Mouse (Mus musculus) neural tube, embryonic 15.5 days (tissue): ENCODE results near the gene Cldn7. TPM values are rescaled to one million over a fixed set of nuclear protein-coding genes. Genes with fewer than 3 reads are reported as not detected.

ENCODE experiments used
- ATAC-seq: fragments of 200-750 bp; cut with Nextera tagmentation; 2 replicates; pipeline ENCODE4 v1.8.0; 2017; ENCODE audit warnings: mild to moderate bottlenecking, moderate TSS enrichment, moderate library complexity; ENCODE audit not compliant: low FRiP score
- H3K27ac ChIP-seq: fragments of 300-500 bp; sonication (generic); replicated peaks from 2 replicates; pipeline ENCODE4 v1.5.1; 2015; ENCODE audit warnings: mild to moderate bottlenecking, inconsistent platforms
- H3K27me3 ChIP-seq: fragments of 300-500 bp; sonication (generic); replicated peaks from 2 replicates; pipeline ENCODE4 v1.6.1; 2015; ENCODE audit warnings: inconsistent platforms
- H3K36me3 ChIP-seq: fragments of 300-500 bp; sonication (generic); 2 replicates; pipeline ENCODE4 v1.6.1; 2015; ENCODE audit warnings: inconsistent platforms
- H3K4me1 ChIP-seq: fragments of 300-500 bp; sonication (generic); 2 replicates; pipeline ENCODE4 v1.6.1; 2015; ENCODE audit warnings: inconsistent platforms
- H3K4me2 ChIP-seq: fragments of 300-500 bp; sonication (generic); 2 replicates; pipeline ENCODE4 v1.6.1; 2015; ENCODE audit warnings: inconsistent platforms, mild to moderate bottlenecking, moderate library complexity
- H3K4me3 ChIP-seq: fragments of 300-500 bp; sonication (generic); replicated peaks from 2 replicates; pipeline ENCODE4 v1.5.1; 2015; ENCODE audit warnings: mild to moderate bottlenecking, inconsistent platforms
- H3K9ac ChIP-seq: fragments of 300-500 bp; sonication (generic); replicated peaks from 2 replicates; pipeline ENCODE4 v1.6.1; 2015; ENCODE audit warnings: mild to moderate bottlenecking, inconsistent platforms
- H3K9me3 ChIP-seq: fragments of 300-500 bp; sonication (generic); replicated peaks from 2 replicates; pipeline ENCODE4 v1.6.1; 2016; ENCODE audit warnings: inconsistent platforms
- WGBS: fragments of 180-500 bp; shearing (Covaris S2); methylation state at CpG from one replicate; pipeline ENCODE4 v1.1.7; 2015; ENCODE audit warnings: mixed read lengths; 5-methylcytosine and 5-hydroxymethylcytosine counted together
- polyA plus RNA-seq: library from polyadenylated mRNA; unstranded; fragments of >200 nt; fragmentation: Nextera tagmentation; extraction: Ambion mirVana; gene quantifications from 2 replicates; pipeline ENCODE4 v1.2.1, GENCODE M21; 2015

Cldn7 gene
- polyA plus RNA-seq, 1 experiment from 2014 or later = 0.33 TPM

GRCm38 (mm10) chr11:69961841-69962240 is 2.7 kb upstream of the Cldn7 start:
- Histone ChIP-seq H3K4me3 (no peak overlapping the region), H3K4me2 (no peak overlapping the region), H3K36me3 (no peaks in the 10 kb centered on the region), H3K27ac (no peak overlapping the region), H3K27me3 (peaks cover 66% of the 10 kb centered on the region), H3K4me1 (peaks cover 17% of the 10 kb centered on the region), H3K9ac (no peak overlapping the region), H3K9me3 (no peaks in the 10 kb centered on the region)
- ATAC-seq = no peak
- WGBS = 44% methylated on average over 5 of the region's 5 CpGs

GRCm38 (mm10) chr11:69965271-69966005 is 859 bp downstream of the Cldn7 start:
- no peaks in the 10 kb centered on the region for H3K9me3 ChIP-seq
- H3K9ac ChIP-seq = no peak overlapping the region
- ATAC-seq = no peak
- peak overlapping the region; percentile 49 for H3K4me2 ChIP-seq
- peak overlapping the region; percentile 17; the same call in 1 of the 2 replicates for H3K4me3 ChIP-seq
- no peak overlapping the region for H3K27ac ChIP-seq
- H3K36me3 ChIP-seq = peaks cover 23% of the 10 kb centered on the region
- H3K4me1 ChIP-seq = peaks cover 18% of the 10 kb centered on the region
- H3K27me3 ChIP-seq = peaks cover 83% of the 10 kb centered on the region
- WGBS = 1% methylated on average over 48 of the region's 49 CpGs

GRCm38 (mm10) chr11:69966006-69966859 is 1.7 kb downstream of the Cldn7 start:
- H3K4me2 ChIP-seq = peak overlapping the region; percentile 49
- H3K36me3 ChIP-seq = peaks cover 27% of the 10 kb centered on the region
- ATAC-seq = 0 out of 2 replicates have a peak, but pooled peaks have one; percentile 41
- 2% methylated on average over 59 of the region's 59 CpGs for WGBS
- 0 out of 2 replicates have a peak overlapping the region, but pooled peaks have one; percentile 0 for H3K9ac ChIP-seq
- peak overlapping the region; percentile 17 for H3K4me3 ChIP-seq
- peaks cover 18% of the 10 kb centered on the region for H3K4me1 ChIP-seq
- no peak overlapping the region for H3K27ac ChIP-seq
- H3K27me3 ChIP-seq = peaks cover 77% of the 10 kb centered on the region
- H3K9me3 ChIP-seq = no peaks in the 10 kb centered on the region

DNA sequence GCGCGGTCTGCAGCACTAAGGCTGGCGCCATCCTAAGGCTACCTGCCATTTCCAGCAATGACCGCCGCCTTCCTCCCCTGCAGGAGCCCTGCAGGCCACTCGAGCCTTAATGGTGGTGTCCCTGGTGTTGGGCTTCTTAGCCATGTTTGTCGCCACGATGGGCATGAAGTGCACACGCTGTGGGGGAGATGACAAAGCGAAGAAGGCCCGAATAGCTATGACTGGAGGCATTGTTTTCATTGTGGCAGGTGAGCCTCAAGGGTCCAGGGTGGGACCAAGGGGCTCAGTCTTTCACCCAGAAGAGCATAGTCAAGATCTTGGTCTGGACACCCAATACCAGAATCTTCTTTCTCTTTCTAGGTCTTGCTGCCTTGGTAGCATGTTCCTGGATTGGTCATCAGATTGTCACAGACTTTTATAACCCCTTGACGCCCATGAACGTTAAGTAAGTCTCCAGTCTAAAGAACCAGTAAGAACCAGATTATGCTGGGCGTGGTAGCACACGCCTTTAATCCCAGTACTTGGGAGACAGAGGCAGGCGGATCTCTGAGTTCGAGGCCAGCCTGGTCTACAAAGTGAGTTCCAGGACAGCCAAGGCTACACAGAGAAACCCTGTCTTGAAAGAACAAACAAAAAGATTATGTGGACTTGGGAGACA is 2.4 kb downstream of the Cldn7 start:
- 0 out of 2 replicates have a peak overlapping the region, but pooled peaks have one; percentile 0 for H3K9ac ChIP-seq
- H3K4me2 ChIP-seq = peak overlapping the region; percentile 49
- ATAC-seq = no peak
- H3K4me3 ChIP-seq = peak overlapping the region; percentile 17
- H3K36me3 ChIP-seq = peaks cover 32% of the 10 kb centered on the region
- no peak overlapping the region for H3K27ac ChIP-seq
- H3K27me3 ChIP-seq = peaks cover 70% of the 10 kb centered on the region
- 38% methylated on average over 17 of the region's 17 CpGs for WGBS
- H3K4me1 ChIP-seq = peaks cover 18% of the 10 kb centered on the region
- no peaks in the 10 kb centered on the region for H3K9me3 ChIP-seq

DNA sequence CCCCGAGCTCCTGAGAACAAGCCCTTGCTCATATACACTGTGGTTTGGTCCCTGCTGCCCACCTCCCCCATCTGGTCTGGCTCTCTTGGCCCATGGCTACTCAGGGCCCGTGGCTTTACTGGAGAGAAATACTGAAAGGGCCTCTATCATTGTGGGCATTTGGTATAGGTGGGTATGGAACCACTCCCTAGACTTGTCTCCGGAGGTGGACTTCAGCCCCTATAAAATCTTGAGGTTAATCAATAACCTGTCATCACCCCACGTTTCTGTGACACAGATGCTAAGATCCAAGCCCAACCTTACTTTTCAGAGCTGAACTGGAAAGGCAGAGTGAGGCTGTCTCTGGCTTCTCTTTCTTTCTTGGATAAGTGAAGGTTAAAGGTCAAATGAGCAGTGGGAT is 4.2 kb downstream of the Cldn7 start:
- ATAC-seq = no peak
- WGBS = 86% methylated on average over 4 of the region's 4 CpGs
- no peak overlapping the region for H3K4me2 ChIP-seq
- H3K27me3 ChIP-seq = peaks cover 52% of the 10 kb centered on the region
- no peak overlapping the region for H3K27ac ChIP-seq
- peaks cover 18% of the 10 kb centered on the region for H3K4me1 ChIP-seq
- no peak overlapping the region for H3K4me3 ChIP-seq
- no peak overlapping the region for H3K9ac ChIP-seq
- peaks cover 48% of the 10 kb centered on the region for H3K36me3 ChIP-seq
- no peaks in the 10 kb centered on the region for H3K9me3 ChIP-seq

GRCm38 (mm10) chr11:69970222-69970621 is 5.6 kb downstream of the Cldn7 start:
- H3K4me2 ChIP-seq = no peak overlapping the region
- H3K27ac ChIP-seq = no peak overlapping the region
- H3K9me3 ChIP-seq = no peaks in the 10 kb centered on the region
- WGBS = 87% methylated on average over 6 of the region's 6 CpGs
- peaks cover 62% of the 10 kb centered on the region for H3K36me3 ChIP-seq
- no peak for ATAC-seq
- peaks cover 16% of the 10 kb centered on the region for H3K4me1 ChIP-seq
- no peak overlapping the region for H3K4me3 ChIP-seq
- H3K27me3 ChIP-seq = peaks cover 38% of the 10 kb centered on the region
- H3K9ac ChIP-seq = no peak overlapping the region

- peaks cover 34% of the 10 kb centered on the region for H3K27me3 ChIP-seq
- 83% methylated on average over 3 of the region's 3 CpGs for WGBS
- H3K36me3 ChIP-seq = peaks cover 66% of the 10 kb centered on the region
- no peak overlapping the region for H3K9ac ChIP-seq
- peaks cover 11% of the 10 kb centered on the region for H3K4me1 ChIP-seq
- H3K4me3 ChIP-seq = no peak overlapping the region
- no peak overlapping the region for H3K27ac ChIP-seq
- H3K9me3 ChIP-seq = no peaks in the 10 kb centered on the region
- no peak overlapping the region for H3K4me2 ChIP-seq
- no peak for ATAC-seq
These were observed 6.2 kb downstream of the Cldn7 start for GRCm38 (mm10) chr11:69970775-69971174.

DNA sequence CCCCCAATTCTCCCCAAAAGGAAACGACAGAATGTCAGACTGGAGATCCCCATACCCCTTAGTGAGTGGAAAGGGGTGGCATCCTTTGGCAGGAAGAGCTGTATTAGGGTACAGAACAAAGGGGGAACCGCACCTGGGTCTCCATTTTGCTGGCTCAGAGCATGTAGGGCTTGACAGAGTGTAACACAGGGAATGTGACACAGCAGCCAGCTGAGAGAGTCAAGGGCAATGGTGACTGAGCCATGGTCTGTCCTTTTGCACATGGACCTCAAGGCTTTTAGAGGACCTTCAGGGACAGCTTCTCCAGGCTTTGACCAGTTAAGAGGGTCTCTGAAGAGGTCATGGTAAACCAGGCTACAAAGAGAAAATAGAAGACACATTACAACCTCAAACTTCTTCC is 10.3 kb downstream of the Cldn7 start:
- 100% methylated on average over 2 of the region's 2 CpGs for WGBS
- Histone ChIP-seq H3K36me3 (peaks cover 53% of the 10 kb centered on the region), H3K4me3 (no peak overlapping the region), H3K4me1 (peaks cover 9% of the 10 kb centered on the region), H3K27ac (no peak overlapping the region), H3K4me2 (no peak overlapping the region), H3K27me3 (no peaks in the 10 kb centered on the region), H3K9ac (no peak overlapping the region), H3K9me3 (no peaks in the 10 kb centered on the region)
- ATAC-seq = no peak

GRCm38 (mm10) chr11:69976271-69976670 is 11.7 kb downstream of the Cldn7 start:
- H3K36me3 ChIP-seq = peaks cover 45% of the 10 kb centered on the region
- ATAC-seq = no peak
- H3K27me3 ChIP-seq = no peaks in the 10 kb centered on the region
- 88% methylated on average over 4 of the region's 4 CpGs for WGBS
- no peak overlapping the region for H3K4me2 ChIP-seq
- H3K27ac ChIP-seq = no peak overlapping the region
- H3K9me3 ChIP-seq = no peaks in the 10 kb centered on the region
- H3K4me1 ChIP-seq = peaks cover 9% of the 10 kb centered on the region
- no peak overlapping the region for H3K9ac ChIP-seq
- no peak overlapping the region for H3K4me3 ChIP-seq

DNA sequence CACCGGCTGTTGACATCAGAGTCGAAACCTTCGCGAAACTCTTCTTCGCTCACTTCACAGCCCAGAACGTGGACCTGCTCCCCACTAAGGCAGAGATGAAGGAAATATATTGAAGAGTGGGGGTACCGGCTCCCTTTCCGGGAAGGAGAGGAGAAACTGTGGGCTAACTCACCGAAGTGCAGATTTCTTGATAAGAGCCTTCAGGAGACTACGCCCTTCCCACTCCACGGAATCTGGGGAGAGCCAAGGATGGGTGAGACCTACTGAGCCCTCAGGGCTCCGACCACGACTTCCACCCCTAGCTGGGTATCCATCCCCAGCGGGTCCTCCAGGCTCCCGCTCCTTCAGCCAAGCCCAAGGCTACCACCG is 15.2 kb downstream of the Cldn7 start:
- peak overlapping the region; percentile 97 for H3K4me3 ChIP-seq
- H3K4me1 ChIP-seq = peaks cover 33% of the 10 kb centered on the region
- no peaks in the 10 kb centered on the region for H3K27me3 ChIP-seq
- no peaks in the 10 kb centered on the region for H3K9me3 ChIP-seq
- peak overlapping the region; percentile 84 for H3K9ac ChIP-seq
- peaks cover 21% of the 10 kb centered on the region for H3K36me3 ChIP-seq
- peak overlapping the region; percentile 90 for H3K4me2 ChIP-seq
- 4% methylated on average over 16 of the region's 16 CpGs for WGBS
- peak overlapping the region; percentile 100 for H3K27ac ChIP-seq
- no peak for ATAC-seq
